Mouse (Mus musculus) left cerebral cortex, adult 2 months (tissue): ENCODE results near the gene Tlx1. TPM values are rescaled to one million over a fixed set of nuclear protein-coding genes. Genes with fewer than 3 reads are reported as not detected.

Experiments
- DNase-seq, 2 experiments: peaks; one replicate each; pipeline ENCODE4 v3.0.0; 2021 to 2022; ENCODE audit warnings: low spot score in 2 of 2, mixed read lengths in 1 of 2; ENCODE audit errors: extremely low spot score in 1 of 2
- H3K27ac ChIP-seq: fragments of 200-600 bp; 2 replicates; pipeline ENCODE4 v1.8.1; 2022
- H3K4me3 ChIP-seq: fragments of 200-600 bp; 2 replicates; pipeline ENCODE4 v1.8.1; 2022
- CTCF ChIP-seq: fragments of 200-600 bp; IDR thresholded peaks from 2 replicates; pipeline ENCODE4 v1.8.1; 2022; ENCODE audit warnings: antibody characterized with exemption, mild to moderate bottlenecking, moderate library complexity
- intact Hi-C: fragments of 180-260 bp; cut with DNase I; formaldehyde crosslinking; loops from one replicate; pipeline ENCODE4 v1.15.1; 2025
- total RNA-seq, 2 experiments: library from RNA; stranded (reverse); gene quantifications; 2 replicates each; pipeline ENCODE4 v1.2.3; 2021

Tlx1 gene
- total RNA-seq, 2 experiments from 2014 or later, result not detected

DNA sequence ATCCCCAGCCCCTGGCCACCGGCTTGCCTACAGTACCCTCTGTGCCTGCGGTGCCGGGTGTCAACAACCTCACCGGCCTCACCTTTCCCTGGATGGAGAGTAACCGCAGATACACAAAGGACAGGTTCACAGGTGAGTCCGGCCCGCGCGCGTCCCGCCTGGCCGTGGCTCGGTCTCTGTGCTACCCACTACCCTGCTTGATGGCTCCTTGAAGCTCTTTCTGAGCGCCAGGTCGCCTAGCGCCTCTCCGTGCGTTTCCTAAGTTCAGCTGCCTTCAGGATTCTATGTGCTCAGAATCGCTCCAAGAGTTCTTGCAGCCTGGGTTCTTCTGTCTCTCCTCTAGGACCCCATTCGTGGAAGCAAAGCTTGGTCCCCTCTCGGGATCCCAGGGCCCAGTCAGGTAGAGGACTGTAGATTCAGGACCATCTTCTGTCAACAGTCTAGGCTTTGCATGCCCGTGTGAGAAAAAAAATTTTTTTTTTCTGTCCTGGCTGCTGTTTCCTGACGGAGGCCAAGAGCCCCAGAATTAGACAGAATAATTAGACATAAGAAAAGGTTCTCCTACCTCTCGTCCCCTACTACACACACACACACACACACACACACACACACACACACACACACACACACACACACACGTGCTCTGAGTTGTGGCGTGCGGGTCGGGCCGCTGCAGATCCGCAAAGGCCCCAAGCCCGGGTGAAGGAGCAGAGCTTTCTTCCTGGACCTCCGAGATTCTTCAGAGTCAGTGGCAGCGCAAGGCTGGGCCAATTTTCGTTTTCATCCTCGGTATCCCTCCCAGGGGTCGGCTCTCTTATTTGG lies 1.1 kb downstream of the Tlx1 start:
- TF ChIP-seq CTCF, result no peak
- Histone ChIP-seq H3K27ac (no peak overlapping the region), H3K4me3 (no peak overlapping the region)
- intact Hi-C loops, result loop anchor here (5.0 kb wide), 1 partner anchor 1544 kb away; no protein-coding TSS in a partner anchor
- DNase-seq, result no peak

DNA sequence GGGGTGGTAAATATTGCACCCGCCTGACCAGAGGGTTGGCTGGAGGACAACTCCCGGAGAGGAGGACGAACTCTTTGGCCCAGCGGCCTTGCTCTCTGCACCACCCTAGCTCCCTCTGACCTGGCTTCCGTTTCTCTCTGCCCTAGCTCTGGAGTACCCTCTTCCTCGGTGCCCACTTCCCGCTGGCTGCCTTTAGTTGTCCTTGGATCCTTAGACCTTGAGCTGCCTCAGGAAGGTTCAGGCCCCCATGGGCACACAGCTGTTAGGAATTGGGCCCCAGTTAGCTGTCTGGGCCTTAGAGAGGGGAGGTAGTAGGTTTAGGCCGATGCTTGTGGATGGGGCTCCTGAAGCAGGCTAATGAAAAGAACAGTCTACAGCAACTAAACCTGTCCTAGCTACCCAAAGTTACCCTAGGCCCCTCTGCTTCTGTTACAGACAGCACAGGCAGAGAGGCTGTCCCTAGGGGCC lies 1.7 kb downstream of the Tlx1 start:
- Histone ChIP-seq H3K27ac (no peak overlapping the region), H3K4me3 (no peak overlapping the region)
- no peak for TF ChIP-seq CTCF
- DNase-seq, result no peak
- intact Hi-C loops, result loop anchor here (5.0 kb wide), 1 partner anchor 1545 kb away; no protein-coding TSS in a partner anchor

DNA sequence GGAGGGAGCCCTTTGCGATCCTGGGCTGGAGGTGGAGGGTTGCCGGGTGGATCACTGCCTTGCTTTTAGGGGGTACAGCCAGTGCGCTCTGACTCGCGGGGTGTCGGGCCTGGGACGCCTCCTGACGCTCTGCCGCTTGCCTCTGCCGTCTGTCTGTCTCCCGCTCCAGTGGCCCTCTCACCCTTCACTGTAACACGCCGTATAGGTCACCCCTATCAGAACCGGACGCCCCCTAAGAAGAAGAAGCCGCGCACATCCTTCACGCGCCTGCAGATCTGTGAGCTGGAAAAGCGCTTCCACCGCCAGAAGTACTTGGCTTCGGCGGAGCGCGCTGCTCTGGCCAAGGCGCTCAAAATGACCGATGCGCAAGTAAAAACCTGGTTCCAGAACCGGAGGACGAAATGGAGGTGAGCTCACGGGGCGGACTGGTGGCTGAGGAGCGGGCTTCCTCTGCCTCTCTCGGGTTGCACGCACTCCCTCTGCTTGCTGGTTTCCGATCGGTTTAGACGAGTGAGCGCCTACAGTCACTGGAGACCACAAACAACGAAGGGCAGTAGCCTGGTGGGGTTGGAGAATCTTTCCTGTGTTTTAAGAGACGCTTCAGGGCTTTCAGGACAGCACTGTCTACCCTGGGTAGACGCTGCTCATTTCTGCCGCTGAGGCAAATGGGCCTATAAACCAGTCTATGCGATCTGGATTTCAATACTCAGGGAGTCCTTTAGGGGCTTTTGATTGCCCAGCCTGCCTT lies 3.0 kb downstream of the Tlx1 start:
- DNase-seq, result no peak
- intact Hi-C loops, result loop anchor here (5.0 kb wide), 1 partner anchor 1546 kb away; no protein-coding TSS in a partner anchor
- no peak overlapping the region for H3K27ac ChIP-seq
- TF ChIP-seq CTCF, result no peak
- H3K4me3 ChIP-seq, result no peak overlapping the region

DNA sequence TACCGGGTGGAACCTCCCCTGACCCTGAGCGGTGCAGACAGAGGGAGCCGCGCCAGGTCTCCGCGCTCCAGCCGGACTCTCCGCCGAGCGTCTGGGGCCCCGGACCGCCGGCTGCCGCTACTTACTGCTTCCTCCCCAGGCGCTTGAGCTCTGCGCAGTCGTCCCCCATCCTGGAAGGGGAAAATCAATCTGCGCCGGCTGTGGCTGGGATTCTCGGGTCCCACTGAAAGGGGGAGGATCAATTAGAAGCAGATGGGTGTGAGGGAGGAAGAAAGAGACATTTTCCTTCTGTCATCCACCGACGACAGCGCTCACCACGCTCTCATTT lies 3.5 kb downstream of the Tlx1 start:
- intact Hi-C loops, result loop anchor here (5.0 kb wide), 1 partner anchor 1547 kb away; no protein-coding TSS in a partner anchor
- Histone ChIP-seq H3K4me3 (no peak overlapping the region), H3K27ac (no peak overlapping the region)
- TF ChIP-seq CTCF, result no peak
- no peak for DNase-seq

DNA sequence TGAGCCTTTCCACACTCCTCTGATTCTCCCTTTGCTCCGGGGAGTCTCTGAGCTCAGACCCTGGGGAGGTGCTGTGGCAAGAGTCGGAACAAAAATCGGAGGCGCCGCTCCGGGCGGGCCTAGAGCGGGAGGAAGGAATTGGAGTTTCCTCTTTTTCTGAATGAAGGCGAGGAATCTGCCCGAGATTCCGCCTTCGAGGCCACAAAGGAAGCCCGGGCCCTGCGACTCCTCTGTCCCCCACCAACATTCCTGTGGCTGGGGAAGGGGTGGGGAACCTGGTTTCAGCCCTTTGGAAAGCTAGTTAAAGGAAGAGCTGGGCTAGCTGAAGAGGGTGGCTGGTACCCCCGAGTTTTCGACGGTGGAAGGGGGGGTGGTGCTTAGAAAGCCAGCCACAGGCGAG lies 4.0 kb downstream of the Tlx1 start:
- intact Hi-C loops, result loop anchor here (5.0 kb wide), 1 partner anchor 1547 kb away; no protein-coding TSS in a partner anchor
- Histone ChIP-seq H3K27ac (no peak overlapping the region), H3K4me3 (no peak overlapping the region)
- no peak for TF ChIP-seq CTCF
- DNase-seq, result no peak

DNA sequence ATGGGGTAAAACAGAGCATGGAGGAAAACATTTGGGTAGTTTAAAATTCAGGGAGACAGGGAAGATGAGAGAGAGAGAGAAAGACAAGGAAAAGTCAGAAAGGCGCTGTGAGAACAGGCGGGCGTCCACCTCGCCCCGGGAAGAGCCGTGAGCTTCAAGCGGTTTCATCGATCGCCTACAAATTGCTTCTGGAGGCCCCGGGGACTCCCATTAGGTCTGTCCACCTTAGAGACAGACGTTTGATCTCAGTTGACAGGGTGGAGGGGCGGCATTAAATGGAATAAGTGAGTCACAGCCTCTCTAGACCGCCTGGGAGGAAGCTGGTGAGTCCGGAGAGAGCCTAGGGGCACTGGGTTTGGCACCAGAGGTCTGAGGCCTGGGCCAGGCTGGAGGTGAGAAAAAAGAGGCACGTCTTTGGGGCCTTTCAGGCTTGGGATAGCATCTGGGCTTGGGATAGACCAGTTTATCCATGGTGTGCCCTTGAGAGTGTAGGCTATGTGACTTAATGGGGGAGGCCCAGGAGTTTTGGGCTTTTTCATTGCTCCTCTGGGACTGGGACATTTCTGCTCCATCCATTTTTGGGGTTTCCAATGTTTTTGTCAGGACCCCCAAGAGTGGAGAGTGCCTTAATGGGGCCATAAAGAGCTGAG lies 4.8 kb downstream of the Tlx1 start:
- H3K4me3 ChIP-seq, result no peak overlapping the region
- H3K27ac ChIP-seq, result no peak overlapping the region
- DNase-seq, result no peak
- no peak for TF ChIP-seq CTCF
- intact Hi-C loops, result loop anchor here (5.0 kb wide), 2 partner anchors 77 to 398 kb away; partner anchors contain the start of gene Pax2

DNA sequence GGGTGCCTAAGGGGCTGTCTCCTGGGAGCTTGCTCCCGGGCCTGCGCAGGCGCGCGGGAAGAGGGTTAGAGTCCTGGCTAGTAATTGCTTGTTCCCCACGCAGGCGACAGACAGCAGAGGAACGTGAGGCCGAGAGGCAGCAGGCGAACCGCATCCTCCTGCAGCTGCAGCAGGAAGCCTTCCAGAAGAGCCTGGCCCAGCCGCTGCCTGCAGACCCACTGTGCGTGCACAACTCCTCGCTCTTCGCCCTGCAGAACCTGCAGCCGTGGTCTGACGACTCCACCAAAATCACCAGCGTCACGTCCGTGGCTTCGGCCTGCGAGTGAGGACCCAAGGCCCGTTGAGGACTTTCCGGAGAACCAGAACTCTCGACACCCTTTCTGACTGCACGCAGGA lies 5.3 kb downstream of the Tlx1 start:
- H3K4me3 ChIP-seq, result no peak overlapping the region
- DNase-seq, result no peak
- no peak overlapping the region for H3K27ac ChIP-seq
- intact Hi-C loops, result loop anchor here (5.0 kb wide), 2 partner anchors 77 to 398 kb away; partner anchors contain the start of gene Pax2
- no peak for TF ChIP-seq CTCF

DNA sequence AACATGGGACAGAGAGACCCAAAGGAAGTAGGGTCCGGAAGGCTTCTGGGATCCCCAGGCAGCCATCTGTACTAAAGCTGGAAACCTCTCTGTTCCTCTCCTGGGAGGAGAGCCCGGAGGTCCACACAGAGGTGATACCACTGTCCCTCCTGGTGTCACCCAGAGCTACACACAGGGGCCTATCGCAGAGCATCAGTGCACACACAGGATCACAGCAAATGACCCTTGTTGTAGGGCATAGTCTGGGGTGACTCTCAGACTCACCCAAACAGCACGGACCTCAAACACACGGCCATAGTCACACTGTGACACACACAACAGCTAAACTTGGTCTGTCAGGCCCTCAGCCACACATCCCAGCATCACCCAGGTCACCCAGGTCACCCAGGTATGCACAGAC lies 5.9 kb downstream of the Tlx1 start:
- DNase-seq, result no peak
- intact Hi-C loops, result loop anchor here (5.0 kb wide), 2 partner anchors 76 to 399 kb away; partner anchors contain the start of gene Pax2

DNA sequence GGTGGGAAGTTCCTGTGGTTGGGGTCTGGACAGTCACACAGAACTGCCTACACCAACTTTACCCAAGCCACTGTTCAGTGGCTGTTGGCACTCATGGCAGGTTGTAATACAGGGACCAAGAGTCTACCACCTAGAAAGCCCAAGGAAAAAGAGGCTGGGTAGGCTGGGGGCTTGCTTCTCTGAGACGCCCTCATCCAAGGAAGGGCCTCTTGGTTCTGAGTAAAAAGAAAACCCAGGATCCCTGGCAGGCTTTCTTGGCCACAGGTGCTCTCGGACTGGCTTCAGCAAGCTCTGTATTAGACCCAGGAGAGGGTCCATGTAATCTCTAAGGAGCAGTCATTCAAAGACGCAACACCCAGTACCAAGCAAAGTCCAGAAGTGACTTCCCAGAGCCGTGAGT lies 7.7 kb downstream of the Tlx1 start:
- intact Hi-C loops, result loop anchor here (2.0 to 5.0 kb wide), 3 partner anchors 74 to 401 kb away; partner anchors contain the start of gene Pax2
- no peak for TF ChIP-seq CTCF
- DNase-seq, result no peak
- Histone ChIP-seq H3K27ac (no peak overlapping the region), H3K4me3 (no peak overlapping the region)

More for the DNA sequence above, 5.9 kb downstream of the Tlx1 start:
- Histone ChIP-seq H3K4me3 (no peak overlapping the region), H3K27ac (no peak overlapping the region)
- TF ChIP-seq CTCF, result no peak

DNA sequence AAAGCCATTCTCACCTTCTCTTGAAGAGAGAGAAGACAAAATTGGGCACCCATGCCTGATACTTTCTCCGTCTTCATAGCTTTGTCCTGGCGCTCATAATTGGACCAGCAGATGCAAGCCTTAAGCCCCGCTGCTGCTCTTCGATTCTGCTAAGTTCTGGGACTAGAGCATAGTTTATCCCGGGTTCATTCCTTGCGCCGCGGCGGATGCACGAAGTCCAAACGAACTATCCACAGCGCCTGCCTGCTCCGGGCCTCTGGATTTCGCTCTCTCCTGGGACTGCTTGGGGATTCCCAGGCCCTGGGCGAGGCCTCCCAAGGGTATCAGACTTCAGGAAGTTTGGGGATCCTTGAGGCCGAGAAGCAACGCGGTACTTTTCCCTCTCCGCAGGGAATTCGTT lies 8.4 kb downstream of the Tlx1 start:
- no peak overlapping the region for H3K27ac ChIP-seq
- TF ChIP-seq CTCF, result no peak
- intact Hi-C loops, result loop anchor here (2.0 to 5.0 kb wide), 3 partner anchors 73 to 402 kb away; partner anchors contain the start of gene Pax2
- no peak for DNase-seq
- no peak overlapping the region for H3K4me3 ChIP-seq

DNA sequence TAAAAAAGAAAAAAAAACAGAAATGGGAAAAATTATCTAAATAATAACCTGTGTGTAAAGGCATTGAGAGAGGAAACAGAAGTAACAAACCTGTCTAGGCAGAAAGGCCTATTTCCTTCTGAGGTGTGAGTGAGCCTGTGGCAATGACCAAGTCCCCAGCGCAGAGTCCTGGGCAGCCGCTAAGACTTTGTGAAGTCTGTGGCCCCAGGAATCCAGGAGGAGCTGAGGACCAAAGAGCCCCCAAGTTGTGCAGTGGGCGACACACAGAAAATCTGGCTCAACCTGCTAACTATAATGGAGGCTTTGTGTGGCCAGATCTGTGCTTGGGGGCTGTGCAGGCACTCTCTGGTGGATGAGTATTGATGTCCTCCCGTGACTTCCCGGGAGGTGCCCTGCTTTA lies 9.0 kb downstream of the Tlx1 start:
- DNase-seq, result no peak
- TF ChIP-seq CTCF, result no peak
- Histone ChIP-seq H3K27ac (no peak overlapping the region), H3K4me3 (no peak overlapping the region)
- intact Hi-C loops, result loop anchor here (2.0 to 5.0 kb wide), 3 partner anchors 73 to 402 kb away; partner anchors contain the start of gene Pax2
